Mouse (Mus musculus): ENCODE results near the gene Ttc25. TPM values are rescaled to one million over a fixed set of nuclear protein-coding genes. Genes with fewer than 3 reads are reported as not detected.

Gene Ttc25
- polyA plus RNA-seq, 1 experiment from 2014 or later, result 2.2 TPM

DNA sequence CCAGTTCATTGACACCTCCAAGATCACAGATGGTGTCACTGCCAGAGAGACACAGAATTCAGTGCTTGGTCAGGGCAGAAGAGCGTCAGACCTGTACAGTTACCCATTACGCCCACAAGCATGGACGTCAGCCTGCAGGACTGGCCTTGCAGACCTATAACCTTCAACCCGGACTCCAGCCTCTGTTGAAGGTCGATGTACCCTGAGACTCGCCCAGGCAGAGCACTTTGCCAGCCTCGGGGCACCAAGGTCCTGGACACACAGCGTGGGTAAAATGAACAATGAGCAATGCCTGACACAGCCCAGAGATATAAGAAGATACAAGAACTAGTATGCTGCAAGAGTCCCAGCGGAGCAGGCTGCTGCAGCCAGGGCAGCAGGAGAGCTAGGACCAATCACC, 30.3 kb upstream of the Ttc25 start:
- H3K9ac ChIP-seq (replicated peaks; ENCODE audit: low read depth, low read length), result no peak overlapping the region
- 94% methylated on average over 9 of the region's 9 CpGs for WGBS
- H3K36me3 ChIP-seq (ENCODE audit: control insufficient read depth, insufficient read depth, low read length), result peaks cover 76% of the 10 kb centered on the region
- ATAC-seq (ENCODE audit: low read depth), result no peak
- H3K4me2 ChIP-seq (ENCODE audit: low read depth, low read length), result no peak overlapping the region
- H3K4me3 ChIP-seq (ENCODE audit: low read depth, low read length), result no peak overlapping the region
- H3K27ac ChIP-seq (ENCODE audit: low read depth, low read length), result no peak overlapping the region
- no peaks in the 10 kb centered on the region for H3K9me3 ChIP-seq (ENCODE audit: control insufficient read depth, low read length)
- H3K4me1 ChIP-seq (ENCODE audit: control insufficient read depth, insufficient read depth, low read length), result no peaks in the 10 kb centered on the region; the same call in 1 of the 2 replicates
- no peaks in the 10 kb centered on the region for H3K27me3 ChIP-seq (ENCODE audit: control insufficient read depth, insufficient read depth, low read length)

DNA sequence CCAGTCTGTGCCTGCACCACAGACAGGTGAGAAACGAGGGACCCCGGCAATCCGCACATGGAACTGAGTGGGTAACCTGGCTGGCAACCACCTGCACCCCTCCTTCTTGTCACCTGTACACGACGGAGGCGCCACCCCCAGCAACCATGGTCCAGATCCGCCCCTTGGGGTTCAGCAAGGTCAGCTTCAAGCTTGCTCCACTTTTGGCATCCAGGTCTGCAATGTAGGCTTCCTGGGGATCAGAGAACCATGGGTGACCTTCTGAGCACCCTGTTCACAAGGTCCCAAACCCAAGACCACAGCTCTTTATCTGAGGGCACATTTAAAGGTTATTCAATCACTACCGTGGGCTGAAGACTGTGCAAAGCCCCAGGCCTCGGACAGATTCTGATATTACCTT, 29.6 kb upstream of the Ttc25 start:
- Histone ChIP-seq H3K4me3 (ENCODE audit: low read depth, low read length) (no peak overlapping the region), H3K4me2 (ENCODE audit: low read depth, low read length) (no peak overlapping the region), H3K27ac (ENCODE audit: low read depth, low read length) (no peak overlapping the region), H3K36me3 (ENCODE audit: control insufficient read depth, insufficient read depth, low read length) (peaks cover 76% of the 10 kb centered on the region), H3K9me3 (ENCODE audit: control insufficient read depth, low read length) (no peaks in the 10 kb centered on the region), H3K9ac (replicated peaks; ENCODE audit: low read depth, low read length) (no peak overlapping the region), H3K27me3 (ENCODE audit: control insufficient read depth, insufficient read depth, low read length) (no peaks in the 10 kb centered on the region), H3K4me1 (ENCODE audit: control insufficient read depth, insufficient read depth, low read length) (no peaks in the 10 kb centered on the region; the same call in 1 of the 2 replicates)
- WGBS, result 91% methylated on average over 9 of the region's 9 CpGs
- ATAC-seq (ENCODE audit: low read depth), result no peak

DNA sequence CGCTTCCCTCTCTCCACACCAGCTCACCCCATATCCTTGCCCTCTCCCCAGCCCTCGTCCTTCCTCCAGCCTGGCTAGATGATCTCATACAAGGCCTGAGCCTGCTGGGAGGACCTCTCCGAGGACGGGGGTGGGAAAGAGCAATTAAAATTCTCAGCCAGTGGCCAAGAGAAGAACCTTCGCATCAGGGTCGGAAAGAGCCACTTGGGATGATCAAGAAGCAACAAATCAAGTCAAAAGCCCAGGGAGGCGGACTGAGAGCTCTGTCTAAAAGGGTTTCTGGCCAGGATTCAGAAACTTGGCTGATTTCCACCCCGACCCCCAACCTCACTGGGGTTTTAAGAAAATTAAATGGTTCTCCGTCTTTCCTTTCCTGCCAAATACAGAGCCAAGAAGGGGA, 29.1 kb upstream of the Ttc25 start:
- H3K9ac ChIP-seq (replicated peaks; ENCODE audit: low read depth, low read length), result no peak overlapping the region
- peaks cover 76% of the 10 kb centered on the region for H3K36me3 ChIP-seq (ENCODE audit: control insufficient read depth, insufficient read depth, low read length)
- H3K4me2 ChIP-seq (ENCODE audit: low read depth, low read length), result no peak overlapping the region
- H3K4me3 ChIP-seq (ENCODE audit: low read depth, low read length), result no peak overlapping the region
- H3K27me3 ChIP-seq (ENCODE audit: control insufficient read depth, insufficient read depth, low read length), result no peaks in the 10 kb centered on the region
- H3K27ac ChIP-seq (ENCODE audit: low read depth, low read length), result no peak overlapping the region
- 41% methylated on average over 9 of the region's 9 CpGs for WGBS
- H3K9me3 ChIP-seq (ENCODE audit: control insufficient read depth, low read length), result no peaks in the 10 kb centered on the region
- ATAC-seq (ENCODE audit: low read depth), result peak; percentile 13; the same call in 1 of the 2 replicates
- H3K4me1 ChIP-seq (ENCODE audit: control insufficient read depth, insufficient read depth, low read length), result no peaks in the 10 kb centered on the region; the same call in 1 of the 2 replicates

DNA sequence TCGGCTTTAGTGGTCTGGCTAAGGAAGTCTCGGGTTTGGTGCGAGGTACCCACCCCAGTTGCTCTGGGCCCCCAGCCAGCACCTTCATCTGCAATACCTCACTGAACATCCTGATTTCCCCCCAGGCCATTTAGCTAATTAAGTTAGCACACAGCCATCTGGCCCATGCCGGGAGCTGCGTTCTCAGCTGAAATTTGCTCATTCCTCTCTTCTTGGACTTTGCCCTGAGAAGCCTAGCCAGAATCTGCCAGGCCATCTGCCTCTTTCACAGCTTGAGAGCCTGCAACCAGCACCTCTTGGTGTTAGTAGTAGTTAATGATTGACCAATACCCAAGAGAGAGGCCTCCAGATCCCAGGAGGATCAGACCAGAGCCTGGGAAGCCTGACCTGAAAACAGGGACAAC, 27.2 kb upstream of the Ttc25 start:
- H3K27ac ChIP-seq (ENCODE audit: low read depth, low read length), result no peak overlapping the region
- peak; percentile 52; the same call in 1 of the 2 replicates for ATAC-seq (ENCODE audit: low read depth)
- H3K36me3 ChIP-seq (ENCODE audit: control insufficient read depth, insufficient read depth, low read length), result peaks cover 78% of the 10 kb centered on the region
- H3K4me2 ChIP-seq (ENCODE audit: low read depth, low read length), result no peak overlapping the region
- H3K9me3 ChIP-seq (ENCODE audit: control insufficient read depth, low read length), result no peaks in the 10 kb centered on the region
- no peak overlapping the region for H3K9ac ChIP-seq (replicated peaks; ENCODE audit: low read depth, low read length)
- WGBS, result 40% methylated on average over 5 of the region's 5 CpGs
- H3K4me3 ChIP-seq (ENCODE audit: low read depth, low read length), result no peak overlapping the region
- no peaks in the 10 kb centered on the region; the same call in 1 of the 2 replicates for H3K4me1 ChIP-seq (ENCODE audit: control insufficient read depth, insufficient read depth, low read length)
- no peaks in the 10 kb centered on the region for H3K27me3 ChIP-seq (ENCODE audit: control insufficient read depth, insufficient read depth, low read length)

DNA sequence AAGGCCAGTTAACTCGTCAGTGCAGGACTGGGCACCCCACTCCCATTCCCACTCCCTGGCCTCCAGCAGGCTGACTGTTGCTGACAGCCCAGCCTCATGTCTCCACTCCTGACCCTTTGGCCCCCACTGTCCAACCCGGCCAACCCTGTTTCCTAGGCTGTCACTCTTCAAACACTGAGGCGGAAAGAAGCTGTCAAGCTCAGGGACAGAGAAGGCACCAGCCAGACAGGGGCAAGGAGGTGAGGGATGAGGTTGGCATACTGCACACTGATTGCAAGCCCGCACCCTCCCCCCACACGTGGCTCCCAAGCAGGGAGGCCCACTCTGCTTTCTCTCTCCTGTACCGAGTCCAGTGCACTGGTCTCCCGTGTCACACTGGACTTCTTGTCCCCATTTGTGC, 26.2 kb upstream of the Ttc25 start:
- no peak overlapping the region for H3K4me2 ChIP-seq (ENCODE audit: low read depth, low read length)
- H3K27me3 ChIP-seq (ENCODE audit: control insufficient read depth, insufficient read depth, low read length), result no peaks in the 10 kb centered on the region
- H3K27ac ChIP-seq (ENCODE audit: low read depth, low read length), result no peak overlapping the region
- peaks cover 72% of the 10 kb centered on the region for H3K36me3 ChIP-seq (ENCODE audit: control insufficient read depth, insufficient read depth, low read length)
- no peaks in the 10 kb centered on the region for H3K9me3 ChIP-seq (ENCODE audit: control insufficient read depth, low read length)
- no peak overlapping the region for H3K4me3 ChIP-seq (ENCODE audit: low read depth, low read length)
- no peak for ATAC-seq (ENCODE audit: low read depth)
- WGBS, result 80% methylated on average over 7 of the region's 7 CpGs
- peaks cover 3% of the 10 kb centered on the region; the same call in 1 of the 2 replicates for H3K4me1 ChIP-seq (ENCODE audit: control insufficient read depth, insufficient read depth, low read length)
- H3K9ac ChIP-seq (replicated peaks; ENCODE audit: low read depth, low read length), result no peak overlapping the region

DNA sequence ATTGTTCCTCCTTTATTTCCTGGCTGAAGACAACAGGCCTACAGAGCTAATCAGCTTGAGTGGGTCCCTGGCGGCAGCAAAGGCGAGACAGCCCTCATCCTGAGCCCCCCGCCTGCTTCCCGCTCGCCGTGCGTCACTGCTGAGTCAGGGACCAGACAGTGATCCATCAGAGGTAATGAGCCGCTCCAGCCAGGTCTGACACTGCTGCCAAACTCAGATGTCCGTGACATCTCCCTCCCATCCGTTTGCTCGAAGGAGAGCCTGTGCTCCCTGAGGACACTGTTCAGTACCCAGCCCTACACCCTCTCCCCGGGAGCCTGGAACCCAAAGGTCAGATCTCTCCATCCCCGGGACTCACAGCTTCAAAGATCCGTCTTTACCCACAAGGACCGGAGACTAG, 24.6 kb upstream of the Ttc25 start:
- H3K9me3 ChIP-seq (ENCODE audit: control insufficient read depth, low read length), result no peaks in the 10 kb centered on the region
- no peak overlapping the region for H3K9ac ChIP-seq (replicated peaks; ENCODE audit: low read depth, low read length)
- H3K4me2 ChIP-seq (ENCODE audit: low read depth, low read length), result no peak overlapping the region
- 63% methylated on average over 15 of the region's 15 CpGs for WGBS
- peaks cover 56% of the 10 kb centered on the region for H3K36me3 ChIP-seq (ENCODE audit: control insufficient read depth, insufficient read depth, low read length)
- ATAC-seq (ENCODE audit: low read depth), result peak; percentile 59; the same call in 1 of the 2 replicates
- peaks cover 19% of the 10 kb centered on the region for H3K4me1 ChIP-seq (ENCODE audit: control insufficient read depth, insufficient read depth, low read length)
- H3K27ac ChIP-seq (ENCODE audit: low read depth, low read length), result 0 out of 2 replicates have a peak overlapping the region, but pooled peaks have one; percentile 22
- no peaks in the 10 kb centered on the region for H3K27me3 ChIP-seq (ENCODE audit: control insufficient read depth, insufficient read depth, low read length)
- no peak overlapping the region for H3K4me3 ChIP-seq (ENCODE audit: low read depth, low read length)

DNA sequence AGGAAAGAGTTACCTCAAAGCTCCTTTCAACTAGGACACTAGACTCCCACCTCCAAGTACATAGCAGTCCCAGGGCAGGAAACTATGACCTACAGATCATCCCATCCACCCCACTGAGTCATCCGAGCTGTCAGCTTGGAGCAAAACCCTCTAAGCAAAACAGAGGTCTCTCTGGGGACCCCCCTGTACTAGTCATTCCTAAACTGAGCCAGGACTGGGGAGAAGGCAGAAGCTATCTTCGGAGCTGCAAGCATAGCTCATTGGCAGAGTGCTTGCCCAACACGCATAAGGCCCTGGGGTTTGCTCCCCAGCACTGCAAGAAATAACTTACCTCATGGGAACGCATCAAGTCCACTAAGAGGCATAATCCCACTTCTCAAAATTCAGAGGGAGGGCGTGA, 21.0 kb upstream of the Ttc25 start:
- Histone ChIP-seq H3K4me2 (ENCODE audit: low read depth, low read length) (no peak overlapping the region), H3K27me3 (ENCODE audit: control insufficient read depth, insufficient read depth, low read length) (no peaks in the 10 kb centered on the region), H3K9me3 (ENCODE audit: control insufficient read depth, low read length) (no peaks in the 10 kb centered on the region), H3K36me3 (ENCODE audit: control insufficient read depth, insufficient read depth, low read length) (peaks cover 36% of the 10 kb centered on the region), H3K4me3 (ENCODE audit: low read depth, low read length) (no peak overlapping the region), H3K9ac (replicated peaks; ENCODE audit: low read depth, low read length) (no peak overlapping the region), H3K27ac (ENCODE audit: low read depth, low read length) (no peak overlapping the region), H3K4me1 (ENCODE audit: control insufficient read depth, insufficient read depth, low read length) (peaks cover 29% of the 10 kb centered on the region)
- WGBS, result 86% methylated on average over 5 of the region's 5 CpGs
- no peak for ATAC-seq (ENCODE audit: low read depth)

DNA sequence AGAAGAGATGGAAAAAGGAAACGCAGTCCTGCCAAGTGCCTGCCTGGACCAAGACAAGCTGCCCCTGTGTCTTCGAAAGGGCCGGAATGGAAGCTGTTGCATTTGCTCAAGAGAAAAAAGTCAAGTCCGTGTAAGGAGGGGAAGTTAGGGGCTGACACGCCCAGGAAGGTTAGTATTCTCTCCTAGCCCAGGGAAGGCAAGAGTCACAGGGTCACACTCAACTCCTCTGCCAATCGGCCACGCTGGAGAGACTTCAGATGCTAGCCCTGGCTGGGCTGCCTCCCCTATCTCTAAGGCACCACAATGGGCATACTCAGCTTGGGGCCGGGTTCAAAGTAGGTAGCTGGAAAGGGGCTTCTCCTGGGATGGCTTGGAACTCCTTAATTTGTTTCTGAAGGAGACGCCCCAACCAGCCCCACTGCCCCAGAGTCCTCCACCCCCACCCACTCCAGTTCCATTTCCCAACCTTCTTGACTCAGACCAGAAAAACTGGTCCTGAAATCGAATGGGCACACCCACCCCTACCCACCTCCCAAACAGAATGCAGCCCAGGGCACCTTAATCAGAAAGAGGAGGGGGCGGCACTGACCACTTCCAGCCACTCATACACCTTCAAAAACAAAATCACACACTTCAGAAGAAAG, 20.3 kb upstream of the Ttc25 start:
- H3K4me2 ChIP-seq (ENCODE audit: low read depth, low read length), result peak overlapping the region; percentile 91
- no peak overlapping the region for H3K27ac ChIP-seq (ENCODE audit: low read depth, low read length)
- no peaks in the 10 kb centered on the region for H3K27me3 ChIP-seq (ENCODE audit: control insufficient read depth, insufficient read depth, low read length)
- ATAC-seq (ENCODE audit: low read depth), result no peak
- H3K9me3 ChIP-seq (ENCODE audit: control insufficient read depth, low read length), result no peaks in the 10 kb centered on the region
- H3K4me3 ChIP-seq (ENCODE audit: low read depth, low read length), result peak overlapping the region; percentile 84; the same call in 1 of the 2 replicates
- H3K36me3 ChIP-seq (ENCODE audit: control insufficient read depth, insufficient read depth, low read length), result peaks cover 29% of the 10 kb centered on the region
- whole genome bisulfite sequencing, result 51% methylated on average over 11 of the region's 11 CpGs
- H3K9ac ChIP-seq (replicated peaks; ENCODE audit: low read depth, low read length), result no peak overlapping the region
- peaks cover 29% of the 10 kb centered on the region for H3K4me1 ChIP-seq (ENCODE audit: control insufficient read depth, insufficient read depth, low read length)

DNA sequence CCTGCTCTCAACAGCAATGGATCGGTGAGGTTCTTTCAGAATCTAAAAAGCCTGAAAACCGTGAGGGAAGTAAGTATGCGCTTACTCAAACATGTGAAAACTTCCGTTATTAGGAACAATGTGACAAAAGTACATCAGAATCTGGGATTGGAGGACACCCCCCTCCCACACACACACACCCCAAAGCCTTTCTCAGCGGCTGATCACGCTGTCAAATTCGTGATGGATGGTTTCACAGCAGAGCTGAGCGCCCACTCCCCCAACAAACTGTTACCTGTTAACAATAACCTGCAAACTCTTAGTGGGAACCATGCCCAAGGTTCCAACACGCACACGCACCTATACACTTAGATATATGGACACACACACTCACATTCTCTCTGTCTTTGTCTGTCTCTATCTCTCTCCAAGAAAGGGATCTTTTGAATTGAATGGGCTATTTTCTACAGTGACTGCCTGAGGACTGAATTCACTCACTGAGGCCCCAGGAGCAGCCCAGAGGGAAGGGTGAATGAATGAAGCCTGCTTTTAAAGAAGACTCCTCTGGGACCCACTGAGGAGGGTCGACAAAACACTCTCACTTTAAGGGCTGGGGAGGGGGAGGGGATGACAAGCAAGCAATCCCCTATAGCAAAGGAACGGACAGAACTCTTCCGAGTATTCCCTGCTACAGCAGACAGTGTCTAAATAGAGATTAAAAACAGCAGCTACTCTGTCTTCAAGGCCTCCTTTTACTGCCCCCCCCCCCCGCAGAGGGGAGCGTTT, 19.2 kb upstream of the Ttc25 start:
- ATAC-seq (ENCODE audit: low read depth), result no peak
- peaks cover 23% of the 10 kb centered on the region for H3K36me3 ChIP-seq (ENCODE audit: control insufficient read depth, insufficient read depth, low read length)
- H3K9ac ChIP-seq (replicated peaks; ENCODE audit: low read depth, low read length), result peak overlapping the region; percentile 75
- H3K9me3 ChIP-seq (ENCODE audit: control insufficient read depth, low read length), result no peaks in the 10 kb centered on the region
- H3K4me1 ChIP-seq (ENCODE audit: control insufficient read depth, insufficient read depth, low read length), result peaks cover 29% of the 10 kb centered on the region
- H3K27ac ChIP-seq (ENCODE audit: low read depth, low read length), result no peak overlapping the region
- peak overlapping the region; percentile 91 for H3K4me2 ChIP-seq (ENCODE audit: low read depth, low read length)
- no peaks in the 10 kb centered on the region for H3K27me3 ChIP-seq (ENCODE audit: control insufficient read depth, insufficient read depth, low read length)
- H3K4me3 ChIP-seq (ENCODE audit: low read depth, low read length), result peak overlapping the region; percentile 84
- 3% methylated on average over 15 of the region's 15 CpGs for WGBS

All from neural tube, embryonic 14.5 days (tissue).